Mouse (Mus musculus) bone marrow macrophage, adult 2 months (primary cell): ENCODE data around the gene Serping1.

Experiments used
- CTCF ChIP-seq: IDR thresholded peaks from 2 replicates; pipeline ENCODE4 v1.5.1; 2012; ENCODE audit warnings: low read depth, mild to moderate bottlenecking, low read length, moderate library complexity
- POLR2A ChIP-seq: IDR thresholded peaks from 2 replicates; pipeline ENCODE4 v1.6.1; 2012; ENCODE audit warnings: mild to moderate bottlenecking, low read depth, low read length, borderline replicate concordance

GRCm38 (mm10) chr2:84732394-84732793, 42.9 kb downstream of the Serping1 start:
- TF ChIP-seq CTCF: no peak
- no peak for TF ChIP-seq POLR2A
